Mouse (Mus musculus): ENCODE measurements around the gene Med24. TPM values are rescaled to one million over a fixed set of nuclear protein-coding genes. Genes with fewer than 3 reads are reported as not detected.

Gene Med24
- polyA plus RNA-seq, 1 experiment from 2014 or later, result 42.5 TPM

DNA sequence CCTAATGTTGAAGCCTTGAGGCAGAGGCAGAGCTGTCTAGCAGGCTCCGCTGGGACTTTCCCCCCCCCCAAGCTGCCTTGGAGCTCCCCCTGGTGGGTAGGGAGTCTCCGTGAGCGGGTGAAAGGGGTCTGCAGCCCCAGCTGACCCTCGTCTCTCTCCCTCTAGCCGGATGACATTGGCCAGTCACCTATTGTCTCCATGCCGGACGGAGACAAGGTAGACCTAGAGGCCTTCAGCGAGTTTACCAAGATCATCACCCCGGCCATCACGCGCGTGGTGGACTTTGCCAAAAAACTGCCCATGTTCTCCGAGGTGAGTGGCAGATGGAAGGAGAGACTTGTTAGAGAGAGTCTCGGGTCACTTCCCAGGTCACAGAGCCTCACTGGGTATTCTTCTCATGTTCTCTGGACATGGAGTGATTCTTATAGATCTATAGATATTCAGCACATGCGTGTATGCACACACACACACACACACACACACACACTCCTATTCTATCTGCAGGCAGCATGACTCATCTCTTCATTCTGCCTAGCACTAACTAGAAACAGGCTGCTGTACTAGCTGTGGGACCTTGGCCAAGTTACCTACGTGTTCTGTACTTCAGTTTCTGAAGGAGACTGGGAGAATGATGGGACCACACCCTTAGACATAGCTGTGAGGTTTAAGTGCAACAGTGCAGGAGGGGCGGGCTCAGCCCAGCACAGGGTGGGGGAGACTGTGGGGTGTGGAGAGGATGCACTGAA is 33.7 kb upstream of the Med24 start:
- WGBS, result 64% methylated on average over 17 of the region's 17 CpGs
- H3K36me3 ChIP-seq, result peaks cover 41% of the 10 kb centered on the region
- peaks cover 35% of the 10 kb centered on the region for H3K4me1 ChIP-seq (replicated peaks)

DNA sequence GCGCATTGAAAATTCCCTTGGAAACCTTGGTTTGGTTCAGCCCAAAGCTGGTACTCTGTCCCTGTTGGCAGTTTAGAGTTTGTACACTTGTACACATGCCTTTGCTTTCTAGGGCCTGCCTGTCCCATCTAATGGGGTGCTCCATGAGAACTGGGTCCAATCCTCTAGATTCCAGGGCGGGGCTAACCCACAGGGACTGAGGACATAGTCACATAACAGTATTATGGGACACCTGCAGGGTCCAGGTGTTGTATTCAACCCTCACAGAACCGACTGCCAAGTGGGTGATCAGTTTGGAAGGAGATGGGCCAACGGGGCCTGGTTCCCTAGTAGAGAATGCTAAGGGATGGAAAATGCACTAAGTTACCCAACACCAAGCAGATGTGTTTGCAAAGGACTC is 32.7 kb upstream of the Med24 start:
- H3K9me3 ChIP-seq, result no peaks in the 10 kb centered on the region
- H3K4me1 ChIP-seq (replicated peaks), result peaks cover 25% of the 10 kb centered on the region
- H3K4me2 ChIP-seq (replicated peaks), result no peak overlapping the region
- H3K27me3 ChIP-seq (replicated peaks), result no peaks in the 10 kb centered on the region
- WGBS, result 91% methylated on average over 4 of the region's 4 CpGs
- no peak overlapping the region for H3K9ac ChIP-seq
- H3K27ac ChIP-seq, result no peak overlapping the region
- H3K4me3 ChIP-seq (replicated peaks), result no peak overlapping the region
- peaks cover 49% of the 10 kb centered on the region for H3K36me3 ChIP-seq
- ATAC-seq, result no peak

More for the DNA sequence above, 33.7 kb upstream of the Med24 start:
- H3K4me3 ChIP-seq (replicated peaks), result no peak overlapping the region
- no peaks in the 10 kb centered on the region for H3K9me3 ChIP-seq
- no peak overlapping the region for H3K27ac ChIP-seq
- peak; percentile 58 for ATAC-seq
- H3K9ac ChIP-seq, result no peak overlapping the region
- no peaks in the 10 kb centered on the region for H3K27me3 ChIP-seq (replicated peaks)
- H3K4me2 ChIP-seq (replicated peaks), result no peak overlapping the region

DNA sequence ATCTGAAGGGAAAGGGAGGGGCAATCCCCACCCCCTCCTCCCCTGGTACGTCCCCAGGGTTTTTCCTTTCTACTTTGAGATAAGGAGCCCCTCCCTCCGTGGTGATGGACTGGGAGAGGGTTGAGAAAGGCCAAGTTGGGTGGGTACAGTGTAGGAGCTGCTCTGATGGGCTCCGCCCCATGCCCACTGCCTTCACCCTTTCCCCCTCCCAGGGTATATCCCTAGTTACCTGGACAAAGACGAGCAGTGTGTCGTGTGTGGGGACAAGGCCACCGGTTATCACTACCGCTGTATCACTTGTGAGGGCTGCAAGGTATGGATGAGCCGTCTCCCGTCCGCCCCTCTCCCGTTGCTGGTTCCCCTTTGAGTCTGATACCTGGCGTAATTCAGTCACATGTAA is 27.5 kb upstream of the Med24 start:
- no peaks in the 10 kb centered on the region for H3K27me3 ChIP-seq (replicated peaks)
- ATAC-seq, result no peak
- H3K9me3 ChIP-seq, result no peaks in the 10 kb centered on the region
- H3K4me2 ChIP-seq (replicated peaks), result no peak overlapping the region
- 73% methylated on average over 12 of the region's 12 CpGs for WGBS
- H3K36me3 ChIP-seq, result peaks cover 42% of the 10 kb centered on the region
- peaks cover 40% of the 10 kb centered on the region for H3K4me1 ChIP-seq (replicated peaks)
- no peak overlapping the region for H3K9ac ChIP-seq
- no peak overlapping the region for H3K4me3 ChIP-seq (replicated peaks)
- H3K27ac ChIP-seq, result no peak overlapping the region

DNA sequence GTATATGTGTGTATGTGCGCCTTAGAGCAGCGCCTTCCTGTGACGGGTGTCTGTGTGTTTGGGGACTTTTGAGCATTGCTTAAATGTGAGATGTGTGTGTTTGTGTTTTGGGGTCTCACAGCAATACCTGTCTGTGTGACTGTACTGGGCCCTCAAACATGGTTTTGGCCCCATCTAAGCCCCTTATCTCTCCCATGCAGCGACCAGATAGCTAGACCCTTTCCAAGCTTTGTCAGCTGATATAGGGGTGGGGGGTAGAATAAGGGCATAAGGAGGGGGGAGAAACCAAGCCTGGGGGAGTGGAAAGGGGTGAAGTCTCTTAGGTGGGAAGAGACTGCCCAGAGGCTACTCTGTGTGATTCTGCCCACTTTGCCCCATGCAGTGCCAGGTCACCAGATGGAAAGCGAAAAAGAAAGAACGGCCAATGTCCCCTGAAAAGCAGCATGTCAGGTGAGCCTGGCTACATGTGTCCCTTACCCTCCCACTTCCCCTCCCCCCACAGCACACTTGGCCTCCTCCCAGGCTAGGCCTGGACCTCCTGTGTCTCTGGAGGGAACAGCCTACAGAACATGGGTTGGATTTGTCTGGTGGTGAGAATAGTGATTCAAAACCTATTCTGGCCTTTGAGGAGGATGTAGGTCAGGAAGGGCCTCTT is 26.6 kb upstream of the Med24 start:
- ATAC-seq, result no peak
- Histone ChIP-seq H3K4me3 (replicated peaks) (no peak overlapping the region), H3K36me3 (peaks cover 39% of the 10 kb centered on the region), H3K9ac (no peak overlapping the region), H3K9me3 (no peaks in the 10 kb centered on the region), H3K4me1 (replicated peaks) (peaks cover 49% of the 10 kb centered on the region), H3K27me3 (replicated peaks) (no peaks in the 10 kb centered on the region), H3K4me2 (replicated peaks) (no peak overlapping the region), H3K27ac (0 out of 2 replicates have a peak overlapping the region, but pooled peaks have one; percentile 22)
- WGBS, result 88% methylated on average over 6 of the region's 6 CpGs

DNA sequence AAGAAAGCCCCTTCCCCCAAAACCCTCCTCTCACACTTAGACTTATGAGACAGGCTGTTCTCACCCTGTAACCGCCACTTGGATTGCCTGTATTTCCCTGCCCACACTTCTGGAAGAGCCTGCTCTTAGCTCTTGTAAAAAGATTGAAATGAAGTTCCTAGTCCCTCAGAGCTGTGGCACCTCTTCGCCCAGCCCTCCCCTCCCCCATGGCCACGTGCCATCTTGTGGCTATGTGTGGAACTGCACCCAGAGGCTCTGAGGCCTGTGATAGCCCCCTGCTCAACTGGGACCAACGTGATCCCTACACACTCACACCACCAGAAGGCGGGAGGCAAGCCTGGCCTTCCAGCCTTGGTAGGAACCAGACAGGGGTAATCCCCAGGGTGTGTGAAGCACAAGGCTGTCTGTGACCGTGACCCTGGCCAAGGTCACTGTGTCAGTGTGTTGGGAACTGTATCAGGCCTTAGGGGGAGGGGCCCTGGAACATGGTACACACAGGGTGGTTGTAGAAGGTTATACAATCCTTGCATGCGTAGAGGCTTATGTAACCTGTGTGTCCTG is 25.5 kb upstream of the Med24 start:
- Histone ChIP-seq H3K4me3 (replicated peaks) (no peak overlapping the region), H3K9ac (0 out of 2 replicates have a peak overlapping the region, but pooled peaks have one; percentile 2), H3K27me3 (replicated peaks) (no peaks in the 10 kb centered on the region), H3K4me1 (replicated peaks) (peaks cover 61% of the 10 kb centered on the region), H3K36me3 (peaks cover 32% of the 10 kb centered on the region), H3K27ac (peak overlapping the region; percentile 93), H3K4me2 (replicated peaks) (peak overlapping the region; percentile 35), H3K9me3 (no peaks in the 10 kb centered on the region)
- peak; percentile 4; the same call in 1 of the 2 replicates for ATAC-seq
- WGBS, result 25% methylated on average over 7 of the region's 7 CpGs

DNA sequence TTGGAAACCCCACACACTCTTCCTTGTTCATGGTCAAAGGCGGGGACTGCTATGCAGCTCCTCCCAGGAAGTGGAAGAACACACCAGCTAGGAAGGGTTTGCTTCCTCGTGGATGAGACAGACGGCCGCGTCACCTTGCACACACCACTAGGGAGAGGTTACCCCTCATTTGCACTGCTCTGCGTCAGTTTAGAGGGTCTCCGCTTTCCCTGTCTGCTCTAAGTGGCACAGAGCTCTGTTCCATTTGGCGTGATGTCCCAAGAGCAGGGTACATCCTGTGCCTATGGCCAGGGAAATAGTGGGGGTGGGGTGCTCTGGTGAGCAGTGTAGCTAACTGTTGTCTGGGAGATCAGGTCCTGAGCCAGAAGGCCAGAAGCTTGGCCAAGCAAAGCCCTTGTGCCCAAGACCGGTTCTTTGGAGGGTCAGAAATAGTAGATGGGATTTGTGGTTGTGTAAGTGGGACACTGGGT is 25.0 kb upstream of the Med24 start:
- Histone ChIP-seq H3K27me3 (replicated peaks) (no peaks in the 10 kb centered on the region), H3K9me3 (no peaks in the 10 kb centered on the region), H3K9ac (0 out of 2 replicates have a peak overlapping the region, but pooled peaks have one; percentile 2), H3K27ac (peak overlapping the region; percentile 93), H3K36me3 (peaks cover 32% of the 10 kb centered on the region), H3K4me3 (replicated peaks) (no peak overlapping the region), H3K4me1 (replicated peaks) (peaks cover 66% of the 10 kb centered on the region), H3K4me2 (replicated peaks) (peak overlapping the region; percentile 35)
- WGBS, result 54% methylated on average over 9 of the region's 9 CpGs
- no peak for ATAC-seq

DNA sequence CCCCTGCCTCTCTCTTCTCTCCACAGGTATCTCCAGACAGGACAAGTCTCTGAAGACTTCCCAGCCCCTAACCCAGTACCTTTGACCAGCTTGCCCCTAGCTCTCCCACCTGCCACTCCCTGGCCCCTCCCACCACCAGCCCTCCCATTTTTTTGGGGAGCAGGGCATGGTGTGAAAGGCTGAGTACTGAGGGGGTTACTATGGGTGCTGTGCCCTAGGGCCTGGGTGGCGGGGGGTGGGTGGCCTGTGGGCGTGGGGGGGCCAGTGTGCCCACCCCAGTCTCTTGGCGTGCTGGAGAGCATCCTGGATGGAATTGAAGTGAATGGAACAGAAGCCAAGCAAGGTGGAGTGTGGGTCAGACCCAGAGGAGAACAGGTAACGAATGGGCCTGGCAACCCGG is 24.0 kb upstream of the Med24 start:
- Histone ChIP-seq H3K9ac (0 out of 2 replicates have a peak overlapping the region, but pooled peaks have one; percentile 1), H3K4me1 (replicated peaks) (peaks cover 75% of the 10 kb centered on the region), H3K36me3 (peaks cover 29% of the 10 kb centered on the region), H3K9me3 (no peaks in the 10 kb centered on the region), H3K27ac (peak overlapping the region; percentile 93), H3K4me2 (replicated peaks) (no peak overlapping the region), H3K4me3 (replicated peaks) (no peak overlapping the region), H3K27me3 (replicated peaks) (no peaks in the 10 kb centered on the region)
- ATAC-seq, result no peak
- WGBS, result 91% methylated on average over 5 of the region's 5 CpGs

DNA sequence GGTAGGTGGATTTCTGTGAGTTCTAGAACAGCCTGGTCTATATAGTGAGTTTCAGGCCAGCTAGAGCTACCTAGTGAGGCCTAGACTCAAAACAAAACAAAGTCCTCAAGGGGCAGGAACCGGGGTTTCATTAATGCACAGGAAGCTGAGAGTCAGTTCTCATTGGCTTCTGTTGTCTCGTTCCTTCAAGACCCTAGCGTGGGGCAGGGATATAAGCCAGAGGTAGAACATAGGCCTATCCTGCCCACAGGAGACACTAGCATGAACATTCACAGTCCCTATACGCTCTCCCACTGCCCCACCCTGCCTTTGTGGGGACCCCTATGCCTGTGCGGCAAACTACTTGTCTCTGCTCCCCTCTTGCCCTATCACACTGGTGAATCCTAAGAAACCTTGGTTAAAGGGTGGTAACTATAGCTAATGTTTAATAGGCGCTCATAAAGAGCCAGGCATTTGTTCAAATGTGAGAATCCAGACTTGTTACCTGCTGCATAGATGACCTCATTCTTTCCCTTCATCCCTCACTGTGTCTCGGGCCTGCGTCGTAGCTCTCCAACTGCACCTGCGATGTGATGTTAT is 23.4 kb upstream of the Med24 start:
- Histone ChIP-seq H3K36me3 (peaks cover 26% of the 10 kb centered on the region; the same call in 1 of the 2 replicates), H3K4me1 (replicated peaks) (peaks cover 81% of the 10 kb centered on the region), H3K27me3 (replicated peaks) (no peaks in the 10 kb centered on the region), H3K4me3 (replicated peaks) (0 out of 2 replicates have a peak overlapping the region, but pooled peaks have one; percentile 2), H3K27ac (peak overlapping the region; percentile 93), H3K9ac (peak overlapping the region; percentile 18; the same call in 1 of the 2 replicates), H3K9me3 (no peaks in the 10 kb centered on the region), H3K4me2 (replicated peaks) (peak overlapping the region; percentile 62)
- ATAC-seq, result no peak
- 55% methylated on average over 10 of the region's 10 CpGs for WGBS

DNA sequence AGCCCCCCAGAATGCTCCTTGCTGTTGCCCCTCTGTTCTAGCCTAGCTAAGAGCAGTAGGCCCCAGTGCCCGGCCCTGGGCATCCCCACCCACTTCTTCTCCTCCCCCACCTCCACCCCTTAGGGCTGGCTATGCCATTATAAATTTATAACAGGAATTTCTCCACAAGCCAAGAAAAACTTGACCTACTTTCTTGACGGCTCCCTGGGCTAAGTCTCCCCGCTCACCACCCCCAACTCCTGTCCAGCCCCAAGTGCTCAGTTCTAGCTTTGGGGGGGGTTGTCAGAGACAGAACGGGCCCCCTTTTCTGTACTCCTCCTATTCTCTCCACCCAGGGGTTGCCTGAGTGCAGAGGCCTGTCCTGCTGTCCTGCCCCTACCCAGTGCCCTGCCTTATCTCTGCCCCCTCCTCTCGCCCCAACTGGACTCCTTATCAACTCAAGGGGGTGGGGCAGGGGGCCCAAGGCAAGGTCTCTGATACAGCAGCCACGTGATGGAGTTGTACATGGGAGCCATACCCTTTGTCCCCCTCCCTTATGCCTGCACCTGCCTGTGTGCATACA is 22.1 kb upstream of the Med24 start:
- Histone ChIP-seq H3K27me3 (replicated peaks) (no peaks in the 10 kb centered on the region), H3K4me1 (replicated peaks) (peaks cover 91% of the 10 kb centered on the region), H3K27ac (peak overlapping the region; percentile 93), H3K9ac (peak overlapping the region; percentile 42), H3K36me3 (0 out of 2 replicates have a peak, but pooled peaks cover 13% of the 10 kb centered on the region), H3K4me3 (replicated peaks) (peak overlapping the region; percentile 19), H3K9me3 (no peaks in the 10 kb centered on the region), H3K4me2 (replicated peaks) (peak overlapping the region; percentile 62)
- peak; percentile 84 for ATAC-seq
- WGBS, result 22% methylated on average over 6 of the region's 6 CpGs

DNA sequence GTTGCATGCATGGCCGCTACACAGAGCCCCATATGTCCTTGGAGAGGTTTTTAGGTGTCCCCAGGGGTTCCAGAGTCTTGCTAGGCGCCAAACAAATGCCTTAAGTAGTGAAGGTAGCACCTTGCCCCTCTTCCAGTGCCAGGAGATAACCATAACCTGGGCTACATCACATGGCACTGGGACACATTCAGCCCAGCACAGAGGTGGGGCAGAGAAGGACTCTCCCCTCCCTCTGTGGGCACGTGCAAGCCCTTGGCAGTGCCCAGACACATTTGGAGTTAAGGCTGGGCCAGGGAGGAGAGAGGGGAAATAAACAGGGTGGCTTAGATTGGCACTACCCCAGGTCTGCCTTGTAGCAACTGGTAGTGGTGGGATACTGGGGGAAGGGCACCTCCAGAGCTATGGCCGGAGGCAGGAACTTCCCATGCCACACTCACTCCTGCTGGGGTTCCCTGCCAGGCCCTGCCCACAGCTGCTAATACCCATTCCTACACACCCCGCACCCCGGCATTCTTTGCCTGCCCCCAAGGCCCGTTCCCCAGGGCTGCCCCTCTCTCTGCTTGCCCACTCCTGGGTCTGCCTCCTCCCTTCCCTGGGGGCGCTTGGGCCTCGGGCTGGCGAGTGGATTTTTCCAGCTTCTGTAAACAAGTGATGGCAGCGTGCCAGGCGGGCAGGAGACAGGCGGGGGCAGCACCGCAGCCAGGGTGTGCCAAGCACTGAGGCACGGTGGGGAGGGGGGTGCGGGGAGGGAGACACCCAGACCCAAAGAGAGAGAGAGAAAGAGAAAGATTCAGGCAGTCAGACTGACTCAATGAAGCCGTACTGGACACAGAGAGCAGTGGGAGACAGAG is 21.3 kb upstream of the Med24 start:
- no peaks in the 10 kb centered on the region for H3K27me3 ChIP-seq (replicated peaks)
- WGBS, result 21% methylated on average over 17 of the region's 17 CpGs
- 0 out of 2 replicates have a peak, but pooled peaks cover 7% of the 10 kb centered on the region for H3K36me3 ChIP-seq
- peak overlapping the region; percentile 62 for H3K4me2 ChIP-seq (replicated peaks)
- peak overlapping the region; percentile 93 for H3K27ac ChIP-seq
- no peaks in the 10 kb centered on the region for H3K9me3 ChIP-seq
- peaks cover 92% of the 10 kb centered on the region for H3K4me1 ChIP-seq (replicated peaks)
- H3K4me3 ChIP-seq (replicated peaks), result peak overlapping the region; percentile 19
- H3K9ac ChIP-seq, result peak overlapping the region; percentile 42
- peak; percentile 5 for ATAC-seq

DNA sequence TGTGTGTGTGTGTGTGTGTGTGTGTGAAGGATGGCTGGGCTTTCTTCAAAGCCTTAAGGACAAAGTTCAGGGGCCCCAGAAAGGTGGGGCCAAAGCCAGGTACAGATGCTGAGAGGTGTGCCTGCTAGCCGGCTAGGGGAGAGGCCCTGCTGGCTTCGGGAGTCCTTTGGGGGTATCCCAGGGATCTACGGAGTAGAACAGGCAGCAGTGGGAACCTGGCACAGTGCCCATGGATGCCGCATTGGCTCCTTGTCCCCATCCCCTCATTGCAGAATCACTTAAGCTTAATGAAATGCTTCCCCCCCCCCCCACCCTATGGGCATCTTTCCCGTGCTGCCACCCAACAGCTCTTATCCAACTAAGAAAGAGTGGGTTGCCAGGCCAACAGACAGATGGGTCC is 20.5 kb upstream of the Med24 start:
- H3K4me2 ChIP-seq (replicated peaks), result peak overlapping the region; percentile 62
- H3K9ac ChIP-seq, result 0 out of 2 replicates have a peak overlapping the region, but pooled peaks have one; percentile 27
- H3K36me3 ChIP-seq, result 0 out of 2 replicates have a peak, but pooled peaks cover 7% of the 10 kb centered on the region
- H3K4me1 ChIP-seq (replicated peaks), result peaks cover 96% of the 10 kb centered on the region
- no peaks in the 10 kb centered on the region for H3K27me3 ChIP-seq (replicated peaks)
- H3K9me3 ChIP-seq, result no peaks in the 10 kb centered on the region
- peak overlapping the region; percentile 93 for H3K27ac ChIP-seq
- ATAC-seq, result peak; percentile 18
- peak overlapping the region; percentile 19; the same call in 1 of the 2 replicates for H3K4me3 ChIP-seq (replicated peaks)
- 23% methylated on average over 5 of the region's 5 CpGs for WGBS
